Mouse (Mus musculus) stomach, postnatal 0 days (tissue): ENCODE results near the gene Rsph1. TPM values are rescaled to one million over a fixed set of nuclear protein-coding genes. Genes with fewer than 3 reads are reported as not detected.

Source experiments
- ATAC-seq: fragments of 200-750 bp; cut with Nextera tagmentation; 2 replicates; pipeline ENCODE4 v1.8.0; 2017; ENCODE audit not compliant: low FRiP score, low TSS enrichment
- DNase-seq: peaks from one replicate; pipeline ENCODE4 v3.0.0-alpha.2; 2016; ENCODE audit warnings: low spot score
- H3K27ac ChIP-seq: fragments of 300-500 bp; sonication (generic); replicated peaks from 2 replicates; pipeline ENCODE4 v1.5.1; 2014; ENCODE audit warnings: mild to moderate bottlenecking, control low read depth
- H3K27me3 ChIP-seq: fragments of 300-500 bp; sonication (generic); 2 replicates; pipeline ENCODE4 v1.6.1; 2014; ENCODE audit warnings: low read length; ENCODE audit not compliant: control insufficient read depth, insufficient read depth
- H3K36me3 ChIP-seq: fragments of 300-500 bp; sonication (generic); 2 replicates; pipeline ENCODE4 v1.6.1; 2014; ENCODE audit warnings: low read length, mixed read lengths; ENCODE audit not compliant: control insufficient read depth, insufficient read depth
- H3K4me1 ChIP-seq: fragments of 300-500 bp; sonication (generic); replicated peaks from 2 replicates; pipeline ENCODE4 v1.6.1; 2014; ENCODE audit warnings: antibody characterized with exemption; ENCODE audit not compliant: control insufficient read depth, insufficient read depth
- H3K4me2 ChIP-seq: fragments of 300-500 bp; sonication (generic); replicated peaks from 2 replicates; pipeline ENCODE4 v1.6.1; 2014; ENCODE audit warnings: low read depth, mild to moderate bottlenecking, control low read depth, moderate library complexity
- H3K4me3 ChIP-seq: fragments of 300-500 bp; sonication (generic); 2 replicates; pipeline ENCODE4 v1.5.1; 2014; ENCODE audit warnings: low read depth, low read length, control low read depth
- H3K9ac ChIP-seq: fragments of 300-500 bp; sonication (generic); 2 replicates; pipeline ENCODE4 v1.6.1; 2014; ENCODE audit warnings: mild to moderate bottlenecking, low read length, control low read depth, mixed read lengths
- H3K9me3 ChIP-seq: fragments of 300-500 bp; sonication (generic); 2 replicates; pipeline ENCODE4 v1.6.1; 2016; ENCODE audit warnings: low read length; ENCODE audit not compliant: control insufficient read depth
- CTCF ChIP-seq: IDR thresholded peaks from 2 replicates; pipeline ENCODE4 v1.5.1; 2016; ENCODE audit warnings: antibody characterized with exemption, low read depth, mild to moderate bottlenecking, moderate library complexity
- EP300 ChIP-seq: optimal IDR thresholded peaks from 2 replicates; pipeline ENCODE3; 2016; ENCODE audit warnings: antibody characterized with exemption
- WGBS: fragments of 180-500 bp; shearing (Covaris S2); extraction: QIAGEN DNeasy Blood & Tissue Kit; methylation state at CpG from one replicate; pipeline ENCODE4 v1.1.7; 2014; 5-methylcytosine and 5-hydroxymethylcytosine counted together
- polyA plus RNA-seq: library from polyadenylated mRNA; unstranded; fragments of >200 nt; fragmentation: Nextera tagmentation; extraction: Ambion mirVana; gene quantifications from 2 replicates; pipeline ENCODE4 v1.2.1, GENCODE M21; 2015

Rsph1 gene
- 0.87 and 0.99 TPM in 2 replicates for polyA plus RNA-seq

GRCm38 (mm10) chr17:31276922-31277918 lies at the start of gene Rsph1:
Rsph1 (minus strand) TSS chr17:31277383.
- Histone ChIP-seq H3K4me2 (peak within 1 kb of the TSS; percentile 76), H3K9ac (peak within 1 kb of the TSS; percentile 55), H3K4me1 (0 out of 2 replicates have a peak, but pooled peaks cover 2% of the 10 kb centered on the region), H3K9me3 (no peaks in the 10 kb centered on the region), H3K36me3 (no peaks in the 10 kb centered on the region), H3K27ac (peak within 1 kb of the TSS; percentile 58; the same call in 1 of the 2 replicates), H3K4me3 (peak within 1 kb of the TSS; percentile 49), H3K27me3 (no peaks in the 10 kb centered on the region)
- ATAC-seq (peak; percentile 91), DNase-seq (peak; percentile 96)
- TF ChIP-seq CTCF (no peak), EP300 (no peak)
- 11% methylated on average over 44 of the region's 44 CpGs for WGBS

GRCm38 (mm10) chr17:31326220-31326852 lies 49.2 kb upstream of the Rsph1 start:
- Histone ChIP-seq H3K36me3 (no peaks in the 10 kb centered on the region), H3K9ac (no peak overlapping the region), H3K4me1 (no peaks in the 10 kb centered on the region), H3K4me3 (no peak overlapping the region), H3K9me3 (no peaks in the 10 kb centered on the region), H3K27ac (no peak overlapping the region), H3K4me2 (no peak overlapping the region), H3K27me3 (no peaks in the 10 kb centered on the region)
- 40% methylated on average over 9 of the region's 9 CpGs for WGBS
- TF ChIP-seq EP300, result no peak
- TF ChIP-seq CTCF, result no peak
- DNase-seq, result no peak
- ATAC-seq, result no peak

- Histone ChIP-seq H3K4me3 (no peak overlapping the region), H3K9ac (no peak overlapping the region), H3K36me3 (no peaks in the 10 kb centered on the region), H3K4me1 (no peaks in the 10 kb centered on the region), H3K4me2 (no peak overlapping the region), H3K9me3 (no peaks in the 10 kb centered on the region), H3K27ac (no peak overlapping the region), H3K27me3 (no peaks in the 10 kb centered on the region)
- ATAC-seq (no peak), DNase-seq (peak; percentile 53)
- 68% methylated on average over 13 of the region's 13 CpGs for WGBS
- TF ChIP-seq EP300 (no peak), CTCF (peak; percentile 78)
Measured at GRCm38 (mm10) chr17:31325451-31326219, 48.5 kb upstream of the Rsph1 start.

- ATAC-seq (no peak), DNase-seq (no peak)
- TF ChIP-seq CTCF (no peak), EP300 (no peak)
- H3K4me2 ChIP-seq, result no peak overlapping the region
- H3K27me3 ChIP-seq, result no peaks in the 10 kb centered on the region
- no peak overlapping the region for H3K9ac ChIP-seq
- no peaks in the 10 kb centered on the region for H3K9me3 ChIP-seq
- H3K4me1 ChIP-seq, result no peaks in the 10 kb centered on the region
- no peak overlapping the region for H3K4me3 ChIP-seq
- no peaks in the 10 kb centered on the region for H3K36me3 ChIP-seq
- no peak overlapping the region for H3K27ac ChIP-seq
- 85% methylated on average over 8 of the region's 8 CpGs for WGBS
Measured at GRCm38 (mm10) chr17:31324227-31324626, 47.0 kb upstream of the Rsph1 start.

GRCm38 (mm10) chr17:31323379-31323778 lies 46.2 kb upstream of the Rsph1 start:
- H3K27me3 ChIP-seq, result no peaks in the 10 kb centered on the region
- no peaks in the 10 kb centered on the region for H3K9me3 ChIP-seq
- H3K4me3 ChIP-seq, result no peak overlapping the region
- no peak overlapping the region for H3K4me2 ChIP-seq
- H3K36me3 ChIP-seq, result no peaks in the 10 kb centered on the region
- 66% methylated on average over 4 of the region's 4 CpGs for WGBS
- no peaks in the 10 kb centered on the region for H3K4me1 ChIP-seq
- ATAC-seq, result 0 out of 2 replicates have a peak, but pooled peaks have one; percentile 15
- no peak overlapping the region for H3K9ac ChIP-seq
- TF ChIP-seq EP300 (no peak), CTCF (no peak)
- H3K27ac ChIP-seq, result peak overlapping the region; percentile 61
- no peak for DNase-seq
